Mouse (Mus musculus): ENCODE measurements around the gene Gm48552. TPM values are rescaled to one million over a fixed set of nuclear protein-coding genes. Genes with fewer than 3 reads are reported as not detected.

Gene Gm48552
- polyA plus RNA-seq, 1 experiment from 2014 or later = 1.4 TPM

DNA sequence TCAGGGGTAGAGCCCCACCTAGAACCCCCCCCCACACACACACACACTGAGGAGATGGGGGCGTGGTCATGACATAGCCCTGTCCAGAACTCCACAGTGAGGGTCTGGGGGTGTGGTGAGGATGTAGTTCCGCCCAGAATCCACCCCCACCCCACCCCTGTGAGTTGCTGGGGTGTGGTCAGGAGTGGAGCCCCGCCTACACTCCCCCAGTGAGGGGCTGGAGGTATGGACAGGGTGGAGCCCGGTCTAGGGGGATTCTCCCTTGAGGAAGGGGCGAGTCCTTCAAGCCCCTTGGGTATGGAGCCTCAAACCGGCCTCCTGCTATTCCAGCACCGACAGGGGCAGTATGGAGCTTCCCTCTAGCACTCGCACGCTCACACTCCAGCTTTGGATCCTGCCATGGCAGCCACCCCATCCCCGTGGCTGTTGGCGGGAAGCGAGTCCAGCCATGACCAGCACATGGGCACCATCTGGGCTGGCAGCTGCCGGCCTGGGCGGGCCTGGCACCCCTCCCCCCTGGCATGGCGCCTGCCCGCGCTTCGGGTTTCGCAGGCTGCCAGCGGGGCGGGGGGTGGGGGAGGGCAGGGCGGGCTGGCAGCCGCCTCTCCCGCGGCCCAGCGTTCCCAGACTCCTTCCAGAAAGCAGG lies 27.9 kb downstream of the Gm48552 start:
- peak overlapping the region; percentile 64 for H3K4me2 ChIP-seq
- 1% methylated on average over 22 of the region's 26 CpGs for WGBS
- H3K4me3 ChIP-seq (ENCODE audit: low read depth, low read length) = peak overlapping the region; percentile 22
- no peaks in the 10 kb centered on the region for H3K9me3 ChIP-seq (ENCODE audit: low read depth, low read length)
- ATAC-seq (ENCODE audit: insufficient read depth) (peak; percentile 68), DNase-seq (peak; percentile 88)
- TF ChIP-seq CTCF (IDR thresholded peaks at IDR 0.05; ENCODE audit: low read depth) = peak; percentile 78
- H3K4me1 ChIP-seq (ENCODE audit: insufficient read depth) = peaks cover 50% of the 10 kb centered on the region
- no peaks in the 10 kb centered on the region for H3K27me3 ChIP-seq (ENCODE audit: insufficient read depth, low read length)
- H3K9ac ChIP-seq = peak overlapping the region; percentile 53
- peaks cover 35% of the 10 kb centered on the region for H3K36me3 ChIP-seq (ENCODE audit: insufficient read depth)
- H3K27ac ChIP-seq (ENCODE audit: low read depth) = peak overlapping the region; percentile 78

DNA sequence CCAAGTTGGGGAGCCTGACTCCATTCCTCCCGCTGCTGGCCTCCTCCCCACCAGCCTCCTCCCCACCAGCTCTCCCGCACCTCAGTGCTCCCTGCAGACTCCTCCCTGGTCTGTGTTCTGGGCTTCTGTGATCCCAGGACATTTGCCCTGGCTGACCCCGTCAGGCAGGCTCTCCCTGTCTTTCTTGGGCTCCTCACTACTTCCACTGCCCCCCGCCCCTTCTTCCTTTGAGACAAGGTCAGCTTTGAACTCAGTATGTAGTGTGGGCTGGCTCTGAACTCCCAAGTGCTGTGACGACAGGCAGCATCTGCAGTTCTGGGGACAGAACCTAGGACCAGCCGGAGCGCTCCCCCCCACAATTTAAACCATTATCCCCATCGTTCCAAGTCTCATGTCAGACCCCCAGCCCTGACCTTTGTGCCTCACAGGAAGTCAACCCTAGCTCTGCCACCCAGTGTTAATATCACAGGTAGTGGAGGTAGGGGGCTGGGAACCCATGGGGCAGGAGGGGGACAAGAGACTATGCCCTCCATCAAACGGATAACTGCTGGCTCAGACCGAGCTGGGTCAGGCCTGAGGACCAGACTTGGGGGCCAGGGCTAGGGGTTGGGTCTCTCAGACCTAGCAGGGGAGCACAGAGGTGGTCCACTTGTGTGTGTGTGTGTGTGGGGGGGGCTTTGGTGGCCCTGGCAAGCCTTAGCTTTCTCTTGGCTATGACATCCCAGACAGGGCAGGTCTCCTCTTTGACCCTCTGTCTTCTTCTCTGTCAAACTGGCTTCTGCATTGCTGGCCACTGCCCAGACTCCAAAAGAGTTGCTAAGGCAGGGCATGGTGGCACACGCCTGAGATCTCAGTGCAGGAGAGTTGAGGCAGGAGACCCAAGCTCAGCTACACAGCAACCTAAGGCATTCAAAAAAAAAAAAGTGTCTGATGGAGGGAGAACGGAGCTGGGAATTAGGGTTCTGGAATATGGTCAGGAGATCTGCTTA lies 28.7 kb downstream of the Gm48552 start:
- H3K9ac ChIP-seq = peak overlapping the region; percentile 53
- peaks cover 33% of the 10 kb centered on the region for H3K36me3 ChIP-seq (ENCODE audit: insufficient read depth)
- peak overlapping the region; percentile 64 for H3K4me2 ChIP-seq
- no peaks in the 10 kb centered on the region for H3K27me3 ChIP-seq (ENCODE audit: insufficient read depth, low read length)
- no peak for DNase-seq
- H3K9me3 ChIP-seq (ENCODE audit: low read depth, low read length) = no peaks in the 10 kb centered on the region
- H3K4me1 ChIP-seq (ENCODE audit: insufficient read depth) = peaks cover 41% of the 10 kb centered on the region
- peak overlapping the region; percentile 22 for H3K4me3 ChIP-seq (ENCODE audit: low read depth, low read length)
- no peak for TF ChIP-seq CTCF (IDR thresholded peaks at IDR 0.05; ENCODE audit: low read depth)
- H3K27ac ChIP-seq (ENCODE audit: low read depth) = peak overlapping the region; percentile 78
- 42% methylated on average over 12 of the region's 12 CpGs for WGBS
- no peak for ATAC-seq (ENCODE audit: insufficient read depth)

DNA sequence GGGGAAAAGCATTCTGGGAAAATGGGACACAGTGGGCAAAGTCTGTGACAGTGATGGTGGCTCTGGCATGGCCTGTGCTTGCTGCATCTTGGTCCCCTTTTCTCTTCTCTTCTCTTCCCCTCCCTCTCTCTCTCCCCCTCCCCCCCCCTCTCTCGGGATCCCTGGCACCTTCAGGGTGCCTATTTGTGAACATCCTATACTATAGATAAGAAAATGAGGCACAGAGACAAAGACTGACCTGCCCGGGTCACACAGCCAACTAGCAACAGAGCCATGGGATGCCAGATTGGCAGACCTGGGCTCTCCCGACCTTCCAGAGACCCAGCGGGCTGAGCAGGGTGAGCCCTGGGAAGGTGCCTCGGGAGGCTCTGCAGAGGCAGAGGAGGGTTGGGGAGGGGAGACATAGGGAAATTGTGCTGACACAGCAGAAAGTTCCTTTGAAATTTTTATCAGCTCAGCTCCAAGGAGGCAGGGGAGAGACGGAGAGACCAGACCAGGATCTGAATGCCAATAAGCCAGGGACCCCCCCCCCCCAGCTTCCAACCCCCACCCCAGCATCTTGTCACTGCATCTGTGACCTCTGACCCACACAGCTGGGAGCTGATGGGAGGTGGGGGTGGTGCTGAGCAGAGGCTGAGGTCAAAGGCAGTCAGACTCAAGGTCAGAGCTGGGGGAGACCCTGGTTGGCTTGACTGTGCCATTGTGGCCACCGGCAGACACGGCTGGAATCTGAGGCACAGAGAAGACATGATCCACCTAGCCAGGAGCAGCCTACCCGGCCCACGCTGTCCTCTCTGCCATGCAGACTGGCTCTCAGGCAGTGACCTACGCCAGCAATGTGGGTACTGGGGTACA lies 29.6 kb downstream of the Gm48552 start:
- no peak for TF ChIP-seq CTCF (IDR thresholded peaks at IDR 0.05; ENCODE audit: low read depth)
- DNase-seq (no peak), ATAC-seq (ENCODE audit: insufficient read depth) (no peak)
- Histone ChIP-seq H3K4me1 (ENCODE audit: insufficient read depth) (peaks cover 34% of the 10 kb centered on the region), H3K36me3 (ENCODE audit: insufficient read depth) (peaks cover 24% of the 10 kb centered on the region), H3K27me3 (ENCODE audit: insufficient read depth, low read length) (no peaks in the 10 kb centered on the region), H3K27ac (ENCODE audit: low read depth) (no peak overlapping the region), H3K4me3 (ENCODE audit: low read depth, low read length) (no peak overlapping the region), H3K9ac (no peak overlapping the region), H3K9me3 (ENCODE audit: low read depth, low read length) (no peaks in the 10 kb centered on the region), H3K4me2 (no peak overlapping the region)
- WGBS = 57% methylated on average over 11 of the region's 11 CpGs

DNA sequence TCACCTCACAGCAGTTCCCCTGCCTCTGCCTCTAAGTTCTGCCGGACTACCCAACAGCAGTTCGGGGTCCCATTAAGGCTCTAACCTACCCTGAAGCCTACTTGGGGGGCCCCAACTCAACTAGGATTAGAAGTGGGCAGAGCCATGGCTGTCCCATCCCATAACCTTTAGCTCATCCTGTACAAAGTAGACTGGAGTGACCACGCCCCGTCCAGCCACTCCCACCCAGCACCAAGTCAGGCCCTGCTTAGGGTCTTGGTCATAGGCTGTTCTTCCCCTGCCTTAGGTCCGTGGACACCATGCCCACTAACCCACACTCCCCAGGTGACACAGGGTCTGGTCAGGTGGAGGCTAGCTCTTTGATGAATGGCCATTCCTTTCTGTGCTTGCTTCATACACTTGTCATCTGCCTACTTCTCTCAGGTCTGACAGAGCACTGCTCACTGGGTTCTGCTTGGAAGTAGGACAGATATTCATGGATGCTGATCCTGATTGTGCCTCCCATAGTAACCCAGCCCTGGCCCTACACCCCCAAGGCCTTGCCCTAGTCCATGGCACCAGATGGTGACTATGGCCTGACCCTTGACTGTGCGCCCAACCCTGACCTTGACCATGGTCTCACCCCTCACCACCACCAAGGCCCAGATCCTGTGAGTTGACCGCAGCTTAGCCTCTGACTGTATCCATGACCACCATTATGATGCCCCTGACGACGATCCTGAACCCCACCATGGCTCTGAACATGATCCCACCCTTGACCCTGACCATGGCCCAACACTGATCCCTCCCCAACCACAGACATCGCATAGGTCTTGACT lies 30.5 kb downstream of the Gm48552 start:
- peaks cover 24% of the 10 kb centered on the region for H3K36me3 ChIP-seq (ENCODE audit: insufficient read depth)
- H3K27ac ChIP-seq (ENCODE audit: low read depth) = no peak overlapping the region
- no peaks in the 10 kb centered on the region for H3K9me3 ChIP-seq (ENCODE audit: low read depth, low read length)
- H3K27me3 ChIP-seq (ENCODE audit: insufficient read depth, low read length) = no peaks in the 10 kb centered on the region
- H3K4me3 ChIP-seq (ENCODE audit: low read depth, low read length) = no peak overlapping the region
- WGBS = 87% methylated on average over 10 of the region's 10 CpGs
- ATAC-seq (ENCODE audit: insufficient read depth) = no peak
- no peak for TF ChIP-seq CTCF (IDR thresholded peaks at IDR 0.05; ENCODE audit: low read depth)
- no peak overlapping the region for H3K9ac ChIP-seq
- DNase-seq = no peak
- H3K4me1 ChIP-seq (ENCODE audit: insufficient read depth) = peaks cover 27% of the 10 kb centered on the region
- no peak overlapping the region for H3K4me2 ChIP-seq

DNA sequence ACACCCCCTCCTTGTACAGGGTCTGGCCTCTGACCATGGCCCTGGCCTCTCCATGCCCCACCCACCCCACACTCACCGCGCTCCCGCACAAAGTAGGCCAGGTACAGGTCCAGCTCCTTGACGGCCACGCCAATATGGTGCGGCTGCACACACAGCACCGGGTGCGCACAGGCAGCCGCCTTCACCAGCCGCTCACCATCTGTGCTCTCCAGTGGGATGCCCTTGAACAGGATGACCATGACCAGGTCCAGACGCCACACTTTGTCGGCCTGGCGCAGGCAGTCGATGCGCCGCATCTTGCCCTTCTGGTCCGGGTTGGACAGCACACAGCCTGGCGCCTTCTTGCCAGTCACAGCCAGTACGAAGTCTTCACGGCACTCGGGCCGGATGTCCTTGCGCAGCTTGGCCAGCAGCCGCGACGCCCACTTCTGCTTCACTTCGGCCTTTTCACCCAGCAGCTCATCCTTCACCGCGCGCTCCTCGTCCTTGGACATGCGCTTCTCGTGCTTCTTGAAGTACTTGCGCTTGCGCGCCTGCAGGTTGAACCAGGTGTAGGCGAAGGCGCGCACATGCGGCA lies 31.5 kb downstream of the Gm48552 start:
- Histone ChIP-seq H3K4me1 (ENCODE audit: insufficient read depth) (peaks cover 21% of the 10 kb centered on the region), H3K4me2 (no peak overlapping the region), H3K9me3 (ENCODE audit: low read depth, low read length) (no peaks in the 10 kb centered on the region), H3K4me3 (ENCODE audit: low read depth, low read length) (no peak overlapping the region), H3K9ac (no peak overlapping the region), H3K36me3 (ENCODE audit: insufficient read depth) (peaks cover 24% of the 10 kb centered on the region), H3K27ac (ENCODE audit: low read depth) (no peak overlapping the region), H3K27me3 (ENCODE audit: insufficient read depth, low read length) (no peaks in the 10 kb centered on the region)
- DNase-seq (no peak), ATAC-seq (ENCODE audit: insufficient read depth) (no peak)
- TF ChIP-seq CTCF (IDR thresholded peaks at IDR 0.05; ENCODE audit: low read depth) = no peak
- 73% methylated on average over 40 of the region's 40 CpGs for WGBS
